Mouse (Mus musculus): ENCODE results near the gene Mrnip. TPM values are rescaled to one million over a fixed set of nuclear protein-coding genes. Genes with fewer than 3 reads are reported as not detected.
A peak's percentile ranks its signal among the peaks of the same experiment; 100 is the strongest.

Mrnip gene
- polyA plus RNA-seq, 1 experiment from 2014 or later = 10.5 TPM

- Histone ChIP-seq H3K36me3 (peaks cover 62% of the 10 kb centered on the region), H3K27me3 (replicated peaks) (no peaks in the 10 kb centered on the region), H3K27ac (no peak overlapping the region), H3K4me1 (no peaks in the 10 kb centered on the region), H3K9me3 (no peaks in the 10 kb centered on the region), H3K4me2 (no peak overlapping the region), H3K9ac (no peak overlapping the region), H3K4me3 (replicated peaks) (no peak overlapping the region)
- WGBS = 92% methylated on average over 11 of the region's 11 CpGs
- no peak for ATAC-seq (ENCODE audit: insufficient read depth, low FRiP score, low read depth)
Observed at GRCm38 (mm10) chr11:50147958-50148476, 26.2 kb upstream of the Mrnip start.

GRCm38 (mm10) chr11:50149200-50149599 is 25.0 kb upstream of the Mrnip start:
- Histone ChIP-seq H3K4me2 (no peak overlapping the region), H3K4me1 (no peaks in the 10 kb centered on the region), H3K9me3 (no peaks in the 10 kb centered on the region), H3K36me3 (peaks cover 67% of the 10 kb centered on the region), H3K27ac (no peak overlapping the region), H3K27me3 (replicated peaks) (no peaks in the 10 kb centered on the region), H3K4me3 (replicated peaks) (no peak overlapping the region), H3K9ac (no peak overlapping the region)
- ATAC-seq (ENCODE audit: insufficient read depth, low FRiP score, low read depth) = no peak
- WGBS = 80% methylated on average over 7 of the region's 7 CpGs

DNA sequence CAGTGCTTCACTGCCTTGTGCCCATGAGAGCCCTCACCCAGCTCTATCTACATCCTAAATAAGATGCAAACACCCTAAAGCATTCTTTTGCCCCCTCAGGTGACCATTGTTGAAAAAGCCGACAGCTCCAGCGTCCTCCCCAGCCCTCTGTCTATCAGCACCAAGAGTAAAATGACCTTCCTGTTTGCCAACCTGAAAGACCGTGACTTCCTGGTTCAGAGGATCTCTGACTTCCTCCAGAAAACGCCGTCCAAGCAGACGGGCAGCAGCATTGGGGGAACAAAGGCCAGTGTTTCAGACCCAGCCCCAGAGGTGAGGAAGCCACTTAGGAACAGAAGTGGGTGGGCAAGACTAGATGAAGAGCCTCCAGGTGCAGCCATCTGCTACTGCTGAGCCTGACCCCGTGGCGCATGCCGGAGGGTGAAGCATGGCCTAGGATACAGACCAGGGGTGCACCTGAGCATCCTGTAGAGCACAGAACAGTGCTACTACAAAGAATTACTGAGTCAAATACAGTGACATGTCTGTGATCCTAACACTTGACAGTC is 24.6 kb upstream of the Mrnip start:
- H3K36me3 ChIP-seq = peaks cover 71% of the 10 kb centered on the region
- ATAC-seq (ENCODE audit: insufficient read depth, low FRiP score, low read depth) = no peak
- H3K27ac ChIP-seq = no peak overlapping the region

DNA sequence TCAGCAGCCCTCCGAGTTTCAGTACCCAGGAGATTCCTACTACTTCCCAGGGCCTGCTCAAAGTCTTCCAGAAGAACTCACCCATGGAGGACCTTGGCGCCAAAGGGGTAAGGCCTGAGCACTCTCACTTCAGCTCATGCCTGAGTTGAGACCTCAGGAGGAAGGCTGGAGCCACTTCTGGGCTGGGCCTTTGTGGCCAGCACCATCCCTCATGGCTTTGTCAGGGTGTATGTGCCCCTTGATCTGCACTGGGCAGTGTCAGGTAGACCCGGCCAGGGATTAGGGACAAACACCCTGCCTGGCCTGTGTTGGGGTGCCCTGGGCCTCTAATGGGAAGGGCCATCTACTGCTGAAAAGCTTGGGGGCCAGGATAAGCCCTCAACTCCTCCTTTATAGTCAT is 22.9 kb upstream of the Mrnip start:
- H3K9ac ChIP-seq = no peak overlapping the region
- 84% methylated on average over 3 of the region's 3 CpGs for WGBS
- no peak overlapping the region for H3K4me3 ChIP-seq (replicated peaks)
- no peak overlapping the region for H3K27ac ChIP-seq
- H3K9me3 ChIP-seq = no peaks in the 10 kb centered on the region
- H3K36me3 ChIP-seq = peaks cover 69% of the 10 kb centered on the region
- no peak overlapping the region for H3K4me2 ChIP-seq
- H3K27me3 ChIP-seq (replicated peaks) = no peaks in the 10 kb centered on the region
- no peak for ATAC-seq (ENCODE audit: insufficient read depth, low FRiP score, low read depth)
- H3K4me1 ChIP-seq = no peaks in the 10 kb centered on the region

More for the DNA sequence above, 24.6 kb upstream of the Mrnip start:
- WGBS = 85% methylated on average over 9 of the region's 9 CpGs
- no peak overlapping the region for H3K4me3 ChIP-seq (replicated peaks)
- H3K9me3 ChIP-seq = no peaks in the 10 kb centered on the region
- no peaks in the 10 kb centered on the region for H3K27me3 ChIP-seq (replicated peaks)
- H3K4me1 ChIP-seq = no peaks in the 10 kb centered on the region
- no peak overlapping the region for H3K4me2 ChIP-seq
- H3K9ac ChIP-seq = no peak overlapping the region

DNA sequence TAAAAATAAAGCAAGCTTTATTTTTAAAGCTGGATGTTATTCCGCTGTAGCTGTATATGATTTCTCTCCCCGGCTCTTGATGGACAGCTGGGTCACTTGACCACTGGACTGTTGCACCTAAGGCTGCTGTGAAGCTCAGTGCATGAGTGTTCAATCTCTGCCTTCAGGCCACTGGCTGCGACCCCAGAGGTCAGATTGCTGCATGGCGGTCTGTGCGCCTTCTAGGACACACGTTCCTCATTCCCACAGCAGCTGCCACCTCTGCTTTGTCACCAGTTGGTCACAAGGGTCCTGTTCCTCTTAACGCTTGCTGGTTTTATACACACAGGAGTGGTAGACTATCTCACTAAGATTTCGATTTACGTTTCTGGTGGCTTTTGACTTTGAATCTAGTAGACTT is 20.1 kb upstream of the Mrnip start:
- H3K27ac ChIP-seq = no peak overlapping the region
- H3K27me3 ChIP-seq (replicated peaks) = no peaks in the 10 kb centered on the region
- no peak overlapping the region for H3K9ac ChIP-seq
- H3K36me3 ChIP-seq = peaks cover 71% of the 10 kb centered on the region
- no peak for ATAC-seq (ENCODE audit: insufficient read depth, low FRiP score, low read depth)
- 71% methylated on average over 9 of the region's 9 CpGs for WGBS
- H3K4me1 ChIP-seq = no peaks in the 10 kb centered on the region
- no peak overlapping the region for H3K4me3 ChIP-seq (replicated peaks)
- H3K4me2 ChIP-seq = no peak overlapping the region
- no peaks in the 10 kb centered on the region for H3K9me3 ChIP-seq

DNA sequence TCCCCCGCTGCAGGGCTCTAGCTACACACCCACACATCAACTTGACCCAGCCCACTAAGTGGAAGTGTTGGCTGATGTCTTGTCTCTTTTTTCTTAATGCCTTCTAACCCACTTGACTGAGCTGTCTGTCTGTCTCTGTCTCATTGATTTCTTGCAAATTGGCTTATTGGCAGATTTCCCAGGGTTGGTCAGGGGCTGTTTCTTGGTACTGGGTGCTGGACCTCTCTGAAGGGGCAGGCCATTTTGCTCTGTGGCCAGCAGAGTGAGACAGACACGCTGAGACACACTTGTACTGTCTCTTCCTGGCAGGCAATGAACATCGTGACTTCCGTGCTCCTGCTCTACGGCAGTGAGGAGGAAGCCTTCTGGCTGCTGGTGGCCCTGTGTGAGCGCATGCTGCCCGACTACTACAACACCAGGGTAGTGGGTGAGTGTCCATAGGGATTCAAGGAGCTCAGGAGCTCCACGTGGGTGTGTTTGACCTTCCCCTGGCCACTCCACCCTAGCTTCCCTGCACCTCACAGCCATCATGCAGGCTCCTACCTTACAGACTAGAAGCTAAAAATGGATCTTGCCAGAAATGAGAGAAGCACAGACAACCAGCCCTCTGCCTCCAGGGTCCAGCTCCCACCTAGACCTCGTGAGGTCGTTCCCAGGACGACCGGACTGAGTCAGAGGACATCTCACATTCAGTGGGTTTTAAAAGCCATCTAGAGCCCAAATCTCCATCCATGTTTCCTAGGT is 19.3 kb upstream of the Mrnip start:
- no peak for ATAC-seq (ENCODE audit: insufficient read depth, low FRiP score, low read depth)
- Histone ChIP-seq H3K4me3 (replicated peaks) (no peak overlapping the region), H3K27me3 (replicated peaks) (no peaks in the 10 kb centered on the region), H3K4me2 (no peak overlapping the region), H3K9ac (no peak overlapping the region), H3K36me3 (peaks cover 67% of the 10 kb centered on the region), H3K9me3 (no peaks in the 10 kb centered on the region), H3K4me1 (no peaks in the 10 kb centered on the region), H3K27ac (no peak overlapping the region)
- WGBS = 82% methylated on average over 12 of the region's 12 CpGs

DNA sequence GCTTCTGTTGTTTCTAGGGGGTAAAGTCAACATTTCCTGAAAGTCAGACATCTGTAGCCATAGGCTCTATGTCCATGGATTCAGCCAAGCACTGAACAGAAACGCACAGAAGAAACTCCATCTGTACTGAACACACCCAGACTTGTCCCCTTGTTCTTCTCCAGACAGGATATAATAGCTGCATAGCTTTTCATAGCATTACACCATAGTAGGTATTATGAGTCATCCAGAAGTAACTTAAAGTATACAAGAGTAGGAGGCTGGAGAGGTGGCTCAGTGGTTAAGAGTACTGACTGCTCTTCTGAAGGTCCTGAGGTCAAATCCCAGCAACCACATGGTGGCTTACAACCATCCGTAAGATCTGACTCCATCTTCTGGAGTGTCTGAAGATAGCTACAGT is 18.5 kb upstream of the Mrnip start:
- WGBS = 84% methylated on average over 2 of the region's 2 CpGs
- Histone ChIP-seq H3K4me2 (no peak overlapping the region), H3K36me3 (peaks cover 66% of the 10 kb centered on the region), H3K27ac (no peak overlapping the region), H3K4me3 (replicated peaks) (no peak overlapping the region), H3K27me3 (replicated peaks) (no peaks in the 10 kb centered on the region), H3K4me1 (no peaks in the 10 kb centered on the region), H3K9ac (no peak overlapping the region), H3K9me3 (no peaks in the 10 kb centered on the region)
- no peak for ATAC-seq (ENCODE audit: insufficient read depth, low FRiP score, low read depth)

- H3K4me3 ChIP-seq (replicated peaks) = no peak overlapping the region
- H3K27me3 ChIP-seq (replicated peaks) = no peaks in the 10 kb centered on the region
- no peak for ATAC-seq (ENCODE audit: insufficient read depth, low FRiP score, low read depth)
- no peak overlapping the region for H3K4me2 ChIP-seq
- H3K9me3 ChIP-seq = no peaks in the 10 kb centered on the region
- no peak overlapping the region for H3K9ac ChIP-seq
- H3K4me1 ChIP-seq = no peaks in the 10 kb centered on the region
- WGBS = 93% methylated on average over 16 of the region's 16 CpGs
- peaks cover 57% of the 10 kb centered on the region for H3K36me3 ChIP-seq
- H3K27ac ChIP-seq = no peak overlapping the region
Observed at GRCm38 (mm10) chr11:50156725-50157258, 17.5 kb upstream of the Mrnip start.

DNA sequence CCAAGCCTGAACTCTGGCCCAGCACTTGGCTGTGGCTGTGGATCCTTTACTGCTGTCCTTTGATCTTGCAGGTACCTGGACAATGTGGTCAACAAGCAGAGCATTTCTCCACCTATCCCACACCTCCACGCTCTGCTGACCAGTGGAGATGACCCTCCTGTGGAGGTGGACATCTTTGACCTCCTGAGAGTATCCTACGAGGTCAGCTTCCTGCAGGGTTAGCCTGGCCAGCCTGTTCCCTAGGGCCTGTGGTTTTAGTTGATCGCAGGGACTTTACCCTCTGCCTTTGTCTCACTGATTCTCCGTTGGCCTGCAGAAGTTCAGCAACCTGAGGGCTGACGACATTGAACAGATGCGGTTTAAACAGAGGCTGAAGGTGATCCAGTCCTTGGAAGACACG is 15.9 kb upstream of the Mrnip start:
- H3K9ac ChIP-seq = no peak overlapping the region
- H3K27ac ChIP-seq = no peak overlapping the region
- H3K4me3 ChIP-seq (replicated peaks) = no peak overlapping the region
- ATAC-seq (ENCODE audit: insufficient read depth, low FRiP score, low read depth) = no peak
- peaks cover 44% of the 10 kb centered on the region for H3K36me3 ChIP-seq
- H3K4me1 ChIP-seq = no peaks in the 10 kb centered on the region
- no peaks in the 10 kb centered on the region for H3K27me3 ChIP-seq (replicated peaks)
- H3K9me3 ChIP-seq = no peaks in the 10 kb centered on the region
- no peak overlapping the region for H3K4me2 ChIP-seq
- 86% methylated on average over 7 of the region's 7 CpGs for WGBS

- Histone ChIP-seq H3K36me3 (peaks cover 42% of the 10 kb centered on the region), H3K9me3 (no peaks in the 10 kb centered on the region), H3K4me2 (no peak overlapping the region), H3K27ac (no peak overlapping the region), H3K9ac (no peak overlapping the region), H3K27me3 (replicated peaks) (no peaks in the 10 kb centered on the region), H3K4me3 (replicated peaks) (no peak overlapping the region), H3K4me1 (no peaks in the 10 kb centered on the region)
- 63% methylated on average over 4 of the region's 4 CpGs for WGBS
- ATAC-seq (ENCODE audit: insufficient read depth, low FRiP score, low read depth) = no peak
Observed at GRCm38 (mm10) chr11:50159347-50159746, 14.9 kb upstream of the Mrnip start.

DNA sequence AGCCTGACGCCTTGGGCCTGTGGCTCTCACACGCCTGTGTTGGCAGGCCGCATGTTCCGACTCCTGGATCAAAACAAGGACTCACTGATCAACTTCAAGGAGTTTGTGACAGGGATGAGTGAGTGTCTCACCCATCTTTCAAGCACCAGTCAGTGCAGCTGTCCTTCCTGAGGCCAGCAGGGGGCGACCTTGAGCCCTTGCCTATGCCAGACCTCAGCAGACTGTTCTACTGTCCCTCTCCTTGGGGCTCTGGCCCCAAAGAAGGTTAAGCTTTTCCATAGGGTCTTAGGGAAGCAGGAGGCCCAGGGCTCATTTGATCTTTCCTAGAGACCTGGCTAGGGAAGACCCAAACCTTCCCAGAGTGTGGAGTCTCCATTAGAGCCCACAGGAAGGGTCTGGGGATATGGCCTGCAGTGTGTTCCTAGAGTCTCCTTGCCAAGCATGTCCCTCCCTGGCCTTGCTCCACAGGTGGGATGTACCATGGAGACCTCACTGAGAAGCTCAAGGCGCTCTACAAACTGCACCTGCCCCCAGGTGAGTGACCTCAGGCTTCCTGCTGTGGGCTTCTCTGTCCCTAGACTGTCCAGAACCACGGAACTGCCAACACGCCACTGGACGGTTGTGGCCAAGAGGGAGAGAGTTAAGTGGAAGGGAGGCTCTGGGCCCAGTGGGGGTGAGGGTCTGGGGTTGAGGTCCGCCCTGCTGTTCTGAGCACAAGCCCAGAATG is 12.5 kb upstream of the Mrnip start:
- no peaks in the 10 kb centered on the region for H3K27me3 ChIP-seq (replicated peaks)
- no peaks in the 10 kb centered on the region for H3K4me1 ChIP-seq
- no peak overlapping the region for H3K27ac ChIP-seq
- H3K4me3 ChIP-seq (replicated peaks) = no peak overlapping the region
- H3K4me2 ChIP-seq = no peak overlapping the region
- peaks cover 25% of the 10 kb centered on the region for H3K36me3 ChIP-seq
- no peaks in the 10 kb centered on the region for H3K9me3 ChIP-seq
- WGBS = 62% methylated on average over 10 of the region's 10 CpGs
- ATAC-seq (ENCODE audit: insufficient read depth, low FRiP score, low read depth) = peak; percentile 46; the same call in 1 of the 2 replicates
- H3K9ac ChIP-seq = no peak overlapping the region
